Mouse (Mus musculus): ENCODE results near the gene Trmt112. TPM values are rescaled to one million over a fixed set of nuclear protein-coding genes. Genes with fewer than 3 reads are reported as not detected.

Trmt112 gene
- polyA plus RNA-seq, 1 experiment from 2014 or later = 116 TPM

DNA sequence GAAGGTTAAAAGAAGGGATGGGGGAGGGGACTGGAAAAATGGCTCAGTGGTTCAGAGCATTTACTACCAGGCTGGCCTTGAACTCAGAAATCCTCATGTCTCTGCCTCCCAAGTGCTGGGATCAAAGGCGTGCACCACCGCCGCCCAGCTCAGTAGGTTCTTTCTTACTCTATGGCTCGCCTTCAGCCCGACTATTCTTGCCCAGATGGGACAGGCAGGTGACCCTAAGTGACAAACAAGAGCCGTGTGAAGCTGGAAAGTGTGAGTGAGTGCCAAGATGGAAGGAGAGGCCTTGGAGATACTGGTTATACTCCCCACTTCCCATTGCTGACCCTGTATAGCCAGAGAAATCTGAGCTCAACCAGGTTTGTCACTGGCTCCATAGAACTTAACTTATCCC, 34.2 kb downstream of the Trmt112 start:
- H3K4me2 ChIP-seq (replicated peaks) = no peak overlapping the region
- 94% methylated on average over 6 of the region's 6 CpGs for WGBS
- peaks cover 6% of the 10 kb centered on the region; the same call in 1 of the 2 replicates for H3K36me3 ChIP-seq
- H3K27ac ChIP-seq (replicated peaks) = no peak overlapping the region
- H3K4me1 ChIP-seq = peaks cover 35% of the 10 kb centered on the region
- H3K9me3 ChIP-seq = no peaks in the 10 kb centered on the region
- H3K27me3 ChIP-seq = no peaks in the 10 kb centered on the region
- no peak for ATAC-seq (replicated peaks)
- no peak overlapping the region for H3K9ac ChIP-seq (replicated peaks)
- no peak overlapping the region for H3K4me3 ChIP-seq

DNA sequence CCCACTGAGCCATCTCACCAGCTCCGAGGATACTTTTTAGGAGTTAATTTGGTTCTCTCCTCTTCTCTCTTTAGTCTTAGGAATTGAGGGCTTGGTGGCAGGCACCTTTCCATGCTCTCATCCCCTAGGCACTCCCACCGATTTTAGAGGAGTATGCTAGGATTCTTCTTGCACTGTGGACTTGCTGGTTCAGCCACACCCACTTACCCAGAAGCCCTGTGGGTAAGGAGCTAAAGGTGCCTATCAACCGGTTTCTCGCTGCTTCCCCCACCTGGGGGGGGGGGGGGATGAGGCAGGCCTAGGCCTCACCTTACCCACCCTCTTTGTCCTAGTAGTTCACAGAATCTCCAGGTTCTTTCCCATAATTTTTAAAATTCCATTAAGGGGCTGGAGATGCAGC, 38.2 kb downstream of the Trmt112 start:
- Histone ChIP-seq H3K4me2 (replicated peaks) (no peak overlapping the region), H3K9me3 (no peaks in the 10 kb centered on the region), H3K4me3 (no peak overlapping the region), H3K27me3 (no peaks in the 10 kb centered on the region), H3K27ac (replicated peaks) (no peak overlapping the region), H3K36me3 (peaks cover 6% of the 10 kb centered on the region; the same call in 1 of the 2 replicates), H3K9ac (replicated peaks) (no peak overlapping the region), H3K4me1 (peaks cover 25% of the 10 kb centered on the region)
- no peak for ATAC-seq (replicated peaks)
- WGBS = 51% methylated on average over 4 of the region's 4 CpGs

DNA sequence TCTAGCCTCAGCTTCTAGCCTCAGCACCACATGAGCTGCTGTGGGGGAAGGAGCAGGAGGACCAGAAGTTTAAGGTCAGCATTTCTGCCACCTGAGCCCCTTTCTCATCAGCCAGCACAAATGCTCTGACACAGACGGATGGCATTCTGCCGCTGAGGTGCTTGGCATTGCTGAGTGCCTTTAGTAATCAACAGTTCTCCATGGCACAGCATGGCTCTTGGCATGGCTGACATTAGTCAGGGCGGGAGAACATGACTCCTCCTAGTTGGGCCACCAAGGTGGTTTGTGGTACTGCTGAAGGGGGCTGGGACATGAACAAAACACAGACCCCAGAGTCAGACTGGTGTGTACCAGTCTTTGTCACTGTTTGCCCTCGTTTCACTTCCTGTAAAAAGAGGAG, 38.7 kb downstream of the Trmt112 start:
- Histone ChIP-seq H3K27me3 (no peaks in the 10 kb centered on the region), H3K9me3 (no peaks in the 10 kb centered on the region), H3K4me1 (peaks cover 23% of the 10 kb centered on the region), H3K36me3 (peaks cover 6% of the 10 kb centered on the region; the same call in 1 of the 2 replicates), H3K4me2 (replicated peaks) (no peak overlapping the region), H3K9ac (replicated peaks) (no peak overlapping the region), H3K4me3 (no peak overlapping the region), H3K27ac (replicated peaks) (no peak overlapping the region)
- WGBS = 77% methylated on average over 4 of the region's 4 CpGs
- ATAC-seq (replicated peaks) = no peak

DNA sequence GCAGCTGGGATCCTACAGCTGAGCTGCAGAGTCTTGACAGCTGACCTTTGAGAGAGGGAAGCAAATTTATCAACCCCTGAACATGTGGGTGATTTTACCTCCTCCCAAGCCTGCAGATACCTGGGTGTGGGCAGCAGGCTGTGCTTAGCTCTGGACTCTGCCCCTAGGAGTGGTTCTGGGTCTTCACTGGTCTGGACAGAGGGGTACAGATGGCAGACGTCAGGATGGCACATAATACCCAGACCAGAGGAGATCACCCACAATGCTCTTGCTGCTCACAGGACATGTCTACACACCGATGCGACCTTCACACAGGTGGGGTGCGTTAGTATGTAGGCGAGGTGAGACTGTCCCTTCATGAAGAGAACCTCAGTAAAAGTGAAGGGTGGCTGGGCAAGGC, 40.0 kb downstream of the Trmt112 start:
- peaks cover 21% of the 10 kb centered on the region for H3K4me1 ChIP-seq
- H3K9ac ChIP-seq (replicated peaks) = no peak overlapping the region
- no peak overlapping the region for H3K27ac ChIP-seq (replicated peaks)
- H3K27me3 ChIP-seq = no peaks in the 10 kb centered on the region
- H3K4me3 ChIP-seq = no peak overlapping the region
- ATAC-seq (replicated peaks) = no peak
- H3K36me3 ChIP-seq = peaks cover 6% of the 10 kb centered on the region; the same call in 1 of the 2 replicates
- H3K4me2 ChIP-seq (replicated peaks) = no peak overlapping the region
- 90% methylated on average over 5 of the region's 5 CpGs for WGBS
- no peaks in the 10 kb centered on the region for H3K9me3 ChIP-seq

DNA sequence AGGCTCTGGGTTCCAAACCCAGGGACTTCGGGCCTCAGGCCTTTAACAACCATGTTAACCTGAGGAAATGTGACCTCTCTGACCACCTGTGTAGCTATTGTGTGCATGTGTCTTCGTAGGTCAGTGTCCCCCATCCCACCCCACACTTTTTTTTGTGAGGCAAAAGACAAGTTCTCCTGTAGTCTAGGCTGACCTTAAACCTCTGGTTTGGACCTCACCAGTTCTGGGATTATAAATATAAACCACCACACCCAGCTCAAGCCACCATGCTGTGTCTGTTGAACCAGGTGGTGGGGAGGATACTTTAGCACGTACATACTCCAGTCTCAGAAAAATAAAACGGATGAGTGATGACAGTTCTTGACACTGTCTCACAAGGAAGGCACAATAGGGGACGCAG, 40.5 kb downstream of the Trmt112 start:
- WGBS = 52% methylated on average over 5 of the region's 5 CpGs

DNA sequence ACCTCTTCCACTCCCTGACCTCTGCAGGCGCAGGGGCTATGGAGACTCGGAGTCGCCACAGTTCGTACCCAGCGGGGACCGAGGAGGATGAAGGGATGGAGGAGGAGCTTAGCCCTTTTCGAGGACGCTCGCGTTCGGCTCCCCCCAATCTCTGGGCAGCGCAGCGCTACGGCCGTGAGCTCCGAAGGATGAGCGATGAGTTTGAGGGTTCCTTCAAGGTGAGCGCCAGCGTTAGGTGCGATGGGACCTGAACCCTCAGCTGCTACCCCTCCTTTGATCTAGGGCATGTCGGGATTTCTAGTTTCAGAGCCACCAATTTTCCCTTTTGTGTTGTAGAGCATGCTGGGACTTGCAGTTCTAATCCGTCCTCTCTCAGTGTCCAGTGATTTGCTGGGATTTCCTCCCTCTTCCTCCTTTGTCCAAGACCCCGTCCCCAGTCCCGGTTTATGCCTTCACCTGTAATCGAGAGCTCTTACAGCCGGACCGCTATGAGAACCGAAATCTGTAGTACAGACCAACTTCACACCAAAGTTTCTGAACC, 41.2 kb downstream of the Trmt112 start:
- Histone ChIP-seq H3K4me3 (peak overlapping the region; percentile 63), H3K9me3 (no peaks in the 10 kb centered on the region), H3K27me3 (no peaks in the 10 kb centered on the region), H3K4me2 (replicated peaks) (peak overlapping the region; percentile 94), H3K36me3 (peaks cover 3% of the 10 kb centered on the region; the same call in 1 of the 2 replicates), H3K4me1 (peaks cover 21% of the 10 kb centered on the region), H3K9ac (replicated peaks) (peak overlapping the region; percentile 74), H3K27ac (replicated peaks) (peak overlapping the region; percentile 95)
- WGBS = under 1% methylated on average over 28 of the region's 28 CpGs
- ATAC-seq (replicated peaks) = peak; percentile 57

More for the DNA sequence above, 40.5 kb downstream of the Trmt112 start:
- peak overlapping the region; percentile 94 for H3K4me2 ChIP-seq (replicated peaks)
- H3K27me3 ChIP-seq = no peaks in the 10 kb centered on the region
- H3K9ac ChIP-seq (replicated peaks) = peak overlapping the region; percentile 74
- H3K36me3 ChIP-seq = peaks cover 6% of the 10 kb centered on the region; the same call in 1 of the 2 replicates
- peaks cover 21% of the 10 kb centered on the region for H3K4me1 ChIP-seq
- no peak for ATAC-seq (replicated peaks)
- H3K4me3 ChIP-seq = peak overlapping the region; percentile 63
- H3K27ac ChIP-seq (replicated peaks) = peak overlapping the region; percentile 95
- no peaks in the 10 kb centered on the region for H3K9me3 ChIP-seq

DNA sequence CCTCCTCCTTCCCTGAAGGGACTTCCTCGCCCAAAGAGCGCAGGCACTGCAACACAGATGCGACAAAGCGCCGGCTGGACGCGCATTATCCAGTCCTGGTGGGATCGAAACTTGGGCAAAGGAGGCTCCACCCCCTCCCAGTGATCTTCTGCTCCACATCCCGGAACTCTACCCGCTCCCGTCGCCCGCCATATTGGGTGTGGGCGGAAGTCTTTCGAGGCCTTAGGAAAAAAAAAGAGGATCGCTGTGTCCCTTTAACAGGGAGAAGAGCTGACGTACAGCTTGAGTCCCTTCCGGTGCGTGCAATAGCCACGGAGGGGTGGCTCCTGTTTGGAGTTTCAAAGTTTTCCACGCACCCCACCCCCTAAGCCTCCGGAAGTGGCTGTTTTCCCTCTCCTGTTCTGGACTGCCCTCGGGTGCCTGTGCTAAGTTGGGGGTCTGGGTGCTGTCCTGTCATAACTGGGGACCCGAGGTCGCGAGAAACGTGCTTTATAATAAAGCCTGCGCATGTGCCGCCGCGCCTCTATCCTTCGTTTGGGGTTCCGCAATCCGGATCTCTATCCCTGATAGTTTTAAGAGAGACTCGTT, 42.0 kb downstream of the Trmt112 start:
- WGBS = under 1% methylated on average over 35 of the region's 35 CpGs
- Histone ChIP-seq H3K4me3 (peak overlapping the region; percentile 63), H3K27me3 (no peaks in the 10 kb centered on the region), H3K4me2 (replicated peaks) (peak overlapping the region; percentile 94), H3K4me1 (peaks cover 21% of the 10 kb centered on the region), H3K27ac (replicated peaks) (peak overlapping the region; percentile 95), H3K9ac (replicated peaks) (peak overlapping the region; percentile 74), H3K9me3 (no peaks in the 10 kb centered on the region), H3K36me3 (peaks cover 2% of the 10 kb centered on the region; the same call in 1 of the 2 replicates)
- peak; percentile 85 for ATAC-seq (replicated peaks)

DNA sequence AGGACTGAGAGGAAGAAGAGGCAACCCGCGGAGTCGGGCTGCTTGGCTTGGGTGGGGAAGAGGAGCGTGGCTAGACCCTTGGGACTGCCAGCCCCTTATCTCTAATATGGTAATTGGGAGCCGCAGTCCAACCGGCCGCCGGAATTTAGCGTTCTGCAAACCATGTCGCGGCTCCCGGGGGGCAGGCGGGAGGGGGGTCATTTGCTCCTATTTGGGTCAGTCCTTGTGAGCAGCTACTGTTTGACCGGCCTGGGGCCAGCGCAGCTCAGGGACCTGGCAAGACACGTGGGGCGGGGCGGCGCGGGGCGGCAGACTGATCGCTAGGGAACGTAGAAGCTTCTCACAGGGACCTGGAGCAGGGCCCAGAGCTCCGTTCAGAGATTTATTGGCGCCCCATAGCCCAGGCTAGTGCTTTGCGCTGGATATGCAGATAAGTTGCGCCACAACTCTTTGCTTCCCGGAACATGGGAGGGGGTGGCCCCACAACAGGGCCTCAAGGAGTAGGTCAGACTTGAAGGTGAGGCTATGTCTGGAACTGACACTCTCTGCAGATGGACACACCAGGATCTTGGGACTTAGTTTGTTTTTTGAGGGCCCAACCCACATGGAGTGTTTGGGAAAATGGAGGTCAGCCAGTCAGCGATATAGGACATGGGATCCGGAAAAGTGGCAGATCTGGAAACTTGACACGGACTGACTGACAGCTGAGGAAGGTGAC, 42.7 kb downstream of the Trmt112 start:
- Histone ChIP-seq H3K9ac (replicated peaks) (peak overlapping the region; percentile 74), H3K27ac (replicated peaks) (peak overlapping the region; percentile 95), H3K4me2 (replicated peaks) (peak overlapping the region; percentile 94), H3K27me3 (no peaks in the 10 kb centered on the region), H3K9me3 (no peaks in the 10 kb centered on the region), H3K36me3 (peaks cover under 1% of the 10 kb centered on the region; the same call in 1 of the 2 replicates), H3K4me1 (peaks cover 21% of the 10 kb centered on the region), H3K4me3 (peak overlapping the region; percentile 63)
- peak; percentile 11 for ATAC-seq (replicated peaks)
- 2% methylated on average over 31 of the region's 31 CpGs for WGBS

DNA sequence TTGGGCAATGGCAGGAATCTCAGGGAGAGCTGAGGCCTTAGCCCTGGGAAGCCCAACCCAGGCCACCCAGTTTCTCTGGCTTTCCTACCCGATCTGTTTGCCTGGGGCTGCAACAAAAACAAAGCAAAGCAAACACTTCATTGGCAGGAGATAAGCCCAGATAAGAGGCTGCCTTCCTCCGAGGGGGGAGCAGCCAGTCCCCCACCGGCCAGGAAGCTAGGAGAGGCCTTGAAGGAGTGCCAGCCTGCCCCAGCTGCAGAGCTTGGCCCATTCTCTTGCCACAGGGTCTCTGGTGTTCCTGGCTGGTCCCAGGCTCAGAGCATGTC, 43.2 kb downstream of the Trmt112 start:
- 14% methylated on average over 3 of the region's 3 CpGs for WGBS
- H3K9ac ChIP-seq (replicated peaks) = peak overlapping the region; percentile 74
- H3K27me3 ChIP-seq = no peaks in the 10 kb centered on the region
- H3K36me3 ChIP-seq = no peaks in the 10 kb centered on the region
- peaks cover 21% of the 10 kb centered on the region for H3K4me1 ChIP-seq
- ATAC-seq (replicated peaks) = no peak
- H3K4me2 ChIP-seq (replicated peaks) = peak overlapping the region; percentile 94
- H3K27ac ChIP-seq (replicated peaks) = peak overlapping the region; percentile 95
- H3K4me3 ChIP-seq = peak overlapping the region; percentile 63
- H3K9me3 ChIP-seq = no peaks in the 10 kb centered on the region

DNA sequence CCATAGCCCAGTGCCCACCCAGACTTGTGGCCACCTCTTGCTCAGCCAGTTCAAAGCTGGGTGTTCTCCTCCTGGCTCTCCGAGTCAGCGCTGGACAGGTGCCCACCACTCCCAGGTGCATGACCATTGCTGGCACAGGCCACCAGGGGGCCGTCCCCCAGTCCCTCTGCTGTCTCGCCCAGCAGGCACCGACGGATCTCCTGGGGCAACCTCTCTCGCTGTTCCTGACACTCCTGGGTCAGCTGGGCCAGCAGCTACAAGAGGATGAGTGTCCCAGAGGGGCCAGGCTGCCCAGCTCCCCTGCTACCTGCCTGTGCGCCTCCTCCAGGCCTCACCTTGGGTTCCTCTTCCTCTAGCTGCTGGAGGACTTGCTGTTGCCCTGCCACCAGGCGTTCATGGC, 44.5 kb downstream of the Trmt112 start:
- Histone ChIP-seq H3K4me1 (peaks cover 21% of the 10 kb centered on the region), H3K9ac (replicated peaks) (no peak overlapping the region), H3K36me3 (no peaks in the 10 kb centered on the region), H3K4me3 (no peak overlapping the region), H3K27ac (replicated peaks) (no peak overlapping the region), H3K4me2 (replicated peaks) (no peak overlapping the region), H3K9me3 (no peaks in the 10 kb centered on the region), H3K27me3 (no peaks in the 10 kb centered on the region)
- WGBS = 46% methylated on average over 9 of the region's 9 CpGs
- no peak for ATAC-seq (replicated peaks)

DNA sequence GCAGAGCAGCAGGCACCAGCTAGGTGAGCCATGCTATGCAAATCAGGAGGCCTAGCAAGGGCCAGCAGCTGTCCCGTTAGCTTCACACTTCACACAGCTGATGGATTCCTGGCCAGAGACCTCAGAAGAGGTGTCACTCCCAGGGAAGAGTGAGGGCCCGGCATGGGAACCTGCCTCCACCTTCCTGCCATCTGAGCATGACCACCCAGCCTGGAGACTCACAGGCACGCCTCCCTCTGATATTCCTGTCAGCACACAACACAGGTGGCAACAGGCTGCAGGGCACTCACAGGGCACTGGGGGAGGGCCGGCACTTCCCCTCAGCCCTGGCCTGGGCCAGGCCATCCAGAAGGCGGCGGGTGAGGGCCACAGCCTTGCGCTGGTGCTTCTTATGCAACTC, 45.9 kb downstream of the Trmt112 start:
- H3K4me3 ChIP-seq = no peak overlapping the region
- no peaks in the 10 kb centered on the region for H3K27me3 ChIP-seq
- H3K27ac ChIP-seq (replicated peaks) = no peak overlapping the region
- no peaks in the 10 kb centered on the region for H3K9me3 ChIP-seq
- H3K36me3 ChIP-seq = no peaks in the 10 kb centered on the region
- ATAC-seq (replicated peaks) = no peak
- H3K9ac ChIP-seq (replicated peaks) = no peak overlapping the region
- no peak overlapping the region for H3K4me2 ChIP-seq (replicated peaks)
- 96% methylated on average over 7 of the region's 7 CpGs for WGBS
- peaks cover 11% of the 10 kb centered on the region for H3K4me1 ChIP-seq

DNA sequence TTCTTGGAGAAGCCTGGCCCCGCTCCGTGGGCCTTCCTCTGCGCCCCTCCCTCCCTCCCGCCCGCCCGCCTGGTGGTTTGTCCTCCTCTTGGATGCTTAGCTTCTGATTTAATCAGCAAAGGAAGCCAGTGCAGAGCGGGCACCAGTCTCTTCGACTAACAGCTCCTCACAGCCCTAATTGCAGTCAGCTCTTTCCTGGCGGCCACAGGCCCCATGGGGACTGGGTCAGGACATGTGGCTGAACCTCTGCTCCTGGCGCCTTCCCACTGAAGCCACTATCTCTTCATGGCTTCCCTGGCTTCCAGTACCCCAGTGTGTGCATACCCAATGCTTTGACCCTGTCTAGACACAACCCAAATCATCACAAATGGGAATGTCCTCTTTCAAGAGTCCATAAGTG, 47.0 kb downstream of the Trmt112 start:
- H3K27ac ChIP-seq (replicated peaks) = no peak overlapping the region
- no peak overlapping the region for H3K4me3 ChIP-seq
- no peak for ATAC-seq (replicated peaks)
- no peaks in the 10 kb centered on the region for H3K27me3 ChIP-seq
- no peak overlapping the region for H3K9ac ChIP-seq (replicated peaks)
- no peaks in the 10 kb centered on the region for H3K36me3 ChIP-seq
- peaks cover 10% of the 10 kb centered on the region for H3K4me1 ChIP-seq
- no peak overlapping the region for H3K4me2 ChIP-seq (replicated peaks)
- H3K9me3 ChIP-seq = no peaks in the 10 kb centered on the region
- WGBS = 84% methylated on average over 10 of the region's 10 CpGs
